Mouse (Mus musculus) right cerebral cortex, postnatal 14 days (tissue): Measurements from ENCODE around the gene Ptrh1.

ENCODE experiments used
- DNase-seq: peaks from one replicate; pipeline ENCODE4 v3.0.0; 2022

Ptrh1 gene

GRCm38 (mm10) chr2:32757056-32757845 is 18.3 kb upstream of the Ptrh1 start, which contains the start of gene Tor2a:
Gene Tor2a (plus strand): TSS chr2:32757234.
- peak; percentile 97 for DNase-seq

GRCm38 (mm10) chr2:32758503-32758902 is 17.1 kb upstream of the Ptrh1 start:
- DNase-seq, result no peak

- DNase-seq, result no peak
Measured at GRCm38 (mm10) chr2:32759001-32759400, 16.6 kb upstream of the Ptrh1 start.

GRCm38 (mm10) chr2:32761361-32761760 is 14.2 kb upstream of the Ptrh1 start:
- DNase-seq, result no peak

GRCm38 (mm10) chr2:32761859-32762258 is 13.7 kb upstream of the Ptrh1 start:
- DNase-seq, result no peak

GRCm38 (mm10) chr2:32763353-32763752 is 12.2 kb upstream of the Ptrh1 start:
- no peak for DNase-seq

GRCm38 (mm10) chr2:32767241-32767640 is 8.3 kb upstream of the Ptrh1 start:
- no peak for DNase-seq

GRCm38 (mm10) chr2:32768661-32769285 is 6.8 kb upstream of the Ptrh1 start:
- DNase-seq, result no peak

GRCm38 (mm10) chr2:32769327-32770085 is 6.1 kb upstream of the Ptrh1 start:
- DNase-seq, result no peak

GRCm38 (mm10) chr2:32771886-32772285 is 3.7 kb upstream of the Ptrh1 start:
- no peak for DNase-seq

- no peak for DNase-seq
Measured at GRCm38 (mm10) chr2:32772626-32773279, 2.8 kb upstream of the Ptrh1 start.

GRCm38 (mm10) chr2:32776192-32776591 is 606 bp downstream of the Ptrh1 start:
- no peak for DNase-seq

GRCm38 (mm10) chr2:32778081-32778480 is 2.5 kb downstream of the Ptrh1 start:
- no peak for DNase-seq

GRCm38 (mm10) chr2:32779131-32779530 is 3.5 kb downstream of the Ptrh1 start:
- DNase-seq, result peak; percentile 69

- no peak for DNase-seq
Measured at GRCm38 (mm10) chr2:32779714-32780113, 4.1 kb downstream of the Ptrh1 start.

GRCm38 (mm10) chr2:32781710-32782109 is 6.1 kb downstream of the Ptrh1 start:
- DNase-seq, result no peak

- DNase-seq, result no peak
Measured at GRCm38 (mm10) chr2:32784048-32784681, 8.6 kb downstream of the Ptrh1 start, which contains the start of gene Cfap157. Gene Cfap157 (minus strand): TSS chr2:32784428.

GRCm38 (mm10) chr2:32787176-32787575 is 11.6 kb downstream of the Ptrh1 start:
- no peak for DNase-seq

GRCm38 (mm10) chr2:32788581-32788980 is 13.0 kb downstream of the Ptrh1 start:
- DNase-seq, result no peak

- no peak for DNase-seq
Measured at GRCm38 (mm10) chr2:32791297-32791696, 15.7 kb downstream of the Ptrh1 start.

GRCm38 (mm10) chr2:32795748-32796418 is 20.3 kb downstream of the Ptrh1 start:
- no peak for DNase-seq
